Comparison of ENCODE assay signal across 8 mouse cellular contexts in the genomic region with DNA sequence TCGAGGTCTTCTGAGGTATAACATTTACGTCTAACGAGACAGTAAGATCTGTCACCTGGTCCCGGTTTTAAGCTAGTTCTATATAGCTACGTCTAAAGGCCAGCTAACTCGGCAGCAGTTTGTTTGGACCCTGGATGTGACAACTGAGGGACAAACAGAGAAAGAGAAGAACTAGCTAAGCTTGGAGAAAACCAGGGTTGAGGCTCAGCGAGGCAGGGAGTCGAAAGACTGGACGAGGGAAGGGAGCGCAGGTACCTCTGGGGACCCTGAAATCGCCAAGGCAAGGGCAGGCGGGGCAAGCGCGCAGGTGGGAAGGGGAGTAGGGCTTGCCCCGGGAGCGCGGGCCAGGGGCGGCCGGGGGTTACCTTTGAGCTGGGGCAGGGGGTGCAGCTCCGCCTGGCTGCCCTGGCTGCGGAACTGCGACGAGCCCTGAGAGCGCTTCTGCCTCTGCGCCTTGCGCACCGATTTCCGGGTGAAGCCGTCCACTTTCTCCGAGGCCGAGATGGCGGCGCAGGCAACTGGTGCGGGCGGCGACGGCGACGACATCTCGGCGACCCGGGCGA. TPM values are rescaled to one million over a fixed set of nuclear protein-coding genes. Genes with fewer than 3 reads are reported as not detected.
A peak's percentile ranks its signal among the peaks of the same experiment; 100 is the strongest.
DNase-seq lines count a peak whose midpoint lies in the region; ATAC-seq and TF ChIP-seq lines count a peak whose summit lies in the region.

No protein-coding gene starts in this region.

- peaks cover 24% of the 10 kb centered on the region for H3K4me1 ChIP-seq in heart, embryonic 12.5 days (replicated peaks)
- no peaks in the 10 kb centered on the region for H3K4me1 ChIP-seq in kidney, postnatal 0 days (replicated peaks; ENCODE audit: insufficient read depth, low read length)
- peaks cover 28% of the 10 kb centered on the region for H3K4me1 ChIP-seq in lung, embryonic 15.5 days

- H3K27me3 ChIP-seq in heart, embryonic 12.5 days (replicated peaks): no peaks in the 10 kb centered on the region
- no peaks in the 10 kb centered on the region for H3K27me3 ChIP-seq in kidney, postnatal 0 days (ENCODE audit: insufficient read depth, low read length)
- no peaks in the 10 kb centered on the region for H3K27me3 ChIP-seq in lung, embryonic 15.5 days

- ATAC-seq in heart, embryonic 12.5 days (ENCODE audit: insufficient number of reproducible peaks, low FRiP score): no peak
- no peak for ATAC-seq in kidney, postnatal 0 days (replicated peaks; ENCODE audit: low FRiP score, low read depth)
- ATAC-seq in lung, embryonic 15.5 days (ENCODE audit: borderline replicate concordance, extremely low read depth, low FRiP score, low TSS enrichment): no peak

- WGBS in heart, embryonic 12.5 days: under 1% methylated on average over 43 of the region's 43 CpGs
- 0% methylated on average over 38 of the region's 43 CpGs for WGBS in kidney, postnatal 0 days
- WGBS in lung, embryonic 15.5 days: under 1% methylated on average over 43 of the region's 43 CpGs

- peak overlapping the region; percentile 97 for H3K9ac ChIP-seq in heart, embryonic 12.5 days
- peak overlapping the region; percentile 95 for H3K9ac ChIP-seq in kidney, postnatal 0 days (ENCODE audit: low read depth, low read length)
- peak overlapping the region; percentile 90 for H3K9ac ChIP-seq in lung, embryonic 15.5 days

- H3K4me2 ChIP-seq in heart, embryonic 12.5 days: peak overlapping the region; percentile 76
- peak overlapping the region; percentile 79 for H3K4me2 ChIP-seq in kidney, postnatal 0 days (ENCODE audit: low read length)
- H3K4me2 ChIP-seq in lung, embryonic 15.5 days: peak overlapping the region; percentile 61

- peak overlapping the region; percentile 99 for H3K4me3 ChIP-seq in heart, embryonic 12.5 days
- peak overlapping the region; percentile 88 for H3K4me3 ChIP-seq in kidney, postnatal 0 days (replicated peaks; ENCODE audit: low read depth, low read length)
- H3K4me3 ChIP-seq in lung, embryonic 15.5 days: peak overlapping the region; percentile 79

- H3K27ac ChIP-seq in heart, embryonic 12.5 days (ENCODE audit: poor library complexity, severe bottlenecking): peak overlapping the region; percentile 97
- H3K27ac ChIP-seq in kidney, postnatal 0 days: peak overlapping the region; percentile 98
- H3K27ac ChIP-seq in lung, embryonic 15.5 days: peak overlapping the region; percentile 98

- no peaks in the 10 kb centered on the region for H3K36me3 ChIP-seq in heart, embryonic 12.5 days
- H3K36me3 ChIP-seq in kidney, postnatal 0 days (ENCODE audit: insufficient read depth, low read length): no peaks in the 10 kb centered on the region
- no peaks in the 10 kb centered on the region for H3K36me3 ChIP-seq in lung, embryonic 15.5 days

- 0 out of 2 replicates have a peak, but pooled peaks have one; percentile 13 for TF ChIP-seq CTCF in kidney, postnatal 0 days (IDR thresholded peaks at IDR 0.05; ENCODE audit: low read depth)

- H3K9me3 ChIP-seq in heart, embryonic 12.5 days (replicated peaks): no peaks in the 10 kb centered on the region
- no peaks in the 10 kb centered on the region for H3K9me3 ChIP-seq in kidney, postnatal 0 days (replicated peaks; ENCODE audit: low read length)
- H3K9me3 ChIP-seq in lung, embryonic 15.5 days: no peaks in the 10 kb centered on the region

- peak; percentile 57 for DNase-seq in 3T3-L1 (ENCODE audit: low read depth, low spot score)
- DNase-seq in MN1 (ENCODE audit: low spot score): peak; percentile 42
- DNase-seq in embryo, embryonic 11 days: peak; percentile 56
- DNase-seq in kidney, postnatal 0 days (ENCODE audit: low spot score): peak; percentile 47
- DNase-seq in retina, postnatal 1 day: peak; percentile 55
- DNase-seq in urinary bladder, postnatal 14 days (ENCODE audit: low spot score): peak; percentile 61

RNA-seq across cellular contexts. Expression of gene Ppp2r5a, which starts 7.1 kb away (rescaled TPM):
- 43.0 and 45.6 TPM in 2 replicates for polyA plus RNA-seq in heart, embryonic 12.5 days (2016; fragmentation: Nextera tagmentation; extraction: Ambion mirVana)
- 32.4 and 39.8 TPM in 2 replicates for polyA plus RNA-seq in kidney, postnatal 0 days (2015; fragmentation: Nextera tagmentation; extraction: Ambion mirVana)
- polyA plus RNA-seq in lung, embryonic 15.5 days (2015; fragmentation: Nextera tagmentation; extraction: Ambion mirVana): 27.1 and 32.2 TPM in 2 replicates
